Mouse (Mus musculus) brain, embryonic 14.5 days (tissue): ENCODE measurements around the gene Was.

Experiments
- CTCF ChIP-seq: fragments of 200-500 bp; IDR thresholded peaks from 2 replicates; pipeline ENCODE4 v1.5.1; 2012; ENCODE audit warnings: inconsistent platforms, mild to moderate bottlenecking, moderate library complexity, borderline replicate concordance; ENCODE audit not compliant: insufficient read depth, insufficient read length; ENCODE audit errors: extremely low read depth
- POLR2A ChIP-seq: fragments of 200-500 bp; IDR thresholded peaks from 2 replicates; pipeline ENCODE4 v1.6.1; 2012; ENCODE audit warnings: mild to moderate bottlenecking, inconsistent platforms, borderline replicate concordance; ENCODE audit not compliant: poor library complexity, insufficient read depth, insufficient read length, severe bottlenecking; ENCODE audit errors: extremely low read depth

DNA sequence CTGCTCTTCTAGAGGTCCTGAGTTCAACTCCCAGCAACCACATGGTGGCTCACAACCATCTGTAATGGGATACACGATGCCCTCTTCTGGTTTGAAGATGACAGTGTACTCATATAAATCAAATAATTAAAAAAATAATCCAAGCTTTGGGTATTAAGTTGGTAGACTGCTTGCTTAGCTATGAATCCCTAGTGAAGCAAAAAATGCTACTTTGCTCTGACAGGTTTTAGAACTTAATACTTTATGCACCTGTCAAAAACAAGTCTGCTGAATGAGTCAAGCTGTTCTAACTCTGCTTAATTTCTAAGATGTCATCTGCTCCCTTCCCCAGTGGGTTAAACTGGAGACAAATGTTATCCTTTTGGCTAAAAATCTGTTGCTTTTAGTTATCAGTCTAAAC is 49.2 kb upstream of the Was start:
- TF ChIP-seq POLR2A (no peak), CTCF (no peak)
